Mouse (Mus musculus): ENCODE results near the gene Uts2r. TPM values are rescaled to one million over a fixed set of nuclear protein-coding genes. Genes with fewer than 3 reads are reported as not detected.
A peak's percentile ranks its signal among the peaks of the same experiment; 100 is the strongest.

Gene Uts2r
- polyA plus RNA-seq, 1 experiment from 2014 or later, result not detected

DNA sequence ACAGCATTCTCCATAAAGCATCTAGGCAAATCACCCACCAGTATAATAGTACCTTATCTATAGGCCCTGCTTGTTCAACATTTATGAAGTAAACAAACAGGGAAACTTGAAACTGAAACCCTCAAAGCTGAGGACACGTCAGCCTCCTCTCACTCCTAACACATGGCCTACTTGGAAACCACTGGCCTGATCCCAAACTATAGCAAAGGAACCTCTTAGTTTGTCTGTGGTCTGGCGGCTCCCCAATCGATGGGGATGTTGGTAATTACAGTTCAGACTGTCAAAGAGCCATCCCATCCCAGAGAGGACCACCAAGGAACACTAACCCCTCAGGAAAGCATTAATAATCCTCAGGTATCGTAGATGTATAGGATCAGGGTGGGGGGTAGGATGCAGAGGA lies 39.8 kb downstream of the Uts2r start:
- TF ChIP-seq CTCF (IDR thresholded peaks at IDR 0.05; ENCODE audit: low read depth), result no peak
- WGBS, result 74% methylated on average over 4 of the region's 4 CpGs
- Histone ChIP-seq H3K27me3 (replicated peaks; ENCODE audit: control insufficient read depth, insufficient read depth, low read length) (no peaks in the 10 kb centered on the region), H3K9me3 (ENCODE audit: control insufficient read depth) (no peaks in the 10 kb centered on the region), H3K9ac (ENCODE audit: low read depth, low read length) (no peak overlapping the region), H3K4me2 (replicated peaks; ENCODE audit: low read depth) (no peak overlapping the region), H3K27ac (ENCODE audit: low read depth, low read length) (no peak overlapping the region), H3K36me3 (ENCODE audit: control insufficient read depth, insufficient read depth) (no peaks in the 10 kb centered on the region), H3K4me3 (ENCODE audit: low read depth, low read length) (no peak overlapping the region), H3K4me1 (replicated peaks; ENCODE audit: control insufficient read depth, insufficient read depth, low read length) (no peaks in the 10 kb centered on the region)
- ATAC-seq, result no peak

GRCm38 (mm10) chr11:121200781-121201180 lies 40.7 kb downstream of the Uts2r start:
- ATAC-seq, result no peak
- WGBS, result 91% methylated on average over 6 of the region's 6 CpGs
- Histone ChIP-seq H3K9me3 (ENCODE audit: control insufficient read depth) (no peaks in the 10 kb centered on the region), H3K4me1 (replicated peaks; ENCODE audit: control insufficient read depth, insufficient read depth, low read length) (no peaks in the 10 kb centered on the region), H3K4me2 (replicated peaks; ENCODE audit: low read depth) (no peak overlapping the region), H3K27ac (ENCODE audit: low read depth, low read length) (no peak overlapping the region), H3K36me3 (ENCODE audit: control insufficient read depth, insufficient read depth) (no peaks in the 10 kb centered on the region), H3K4me3 (ENCODE audit: low read depth, low read length) (no peak overlapping the region), H3K27me3 (replicated peaks; ENCODE audit: control insufficient read depth, insufficient read depth, low read length) (no peaks in the 10 kb centered on the region), H3K9ac (ENCODE audit: low read depth, low read length) (no peak overlapping the region)
- TF ChIP-seq CTCF (IDR thresholded peaks at IDR 0.05; ENCODE audit: low read depth), result no peak

DNA sequence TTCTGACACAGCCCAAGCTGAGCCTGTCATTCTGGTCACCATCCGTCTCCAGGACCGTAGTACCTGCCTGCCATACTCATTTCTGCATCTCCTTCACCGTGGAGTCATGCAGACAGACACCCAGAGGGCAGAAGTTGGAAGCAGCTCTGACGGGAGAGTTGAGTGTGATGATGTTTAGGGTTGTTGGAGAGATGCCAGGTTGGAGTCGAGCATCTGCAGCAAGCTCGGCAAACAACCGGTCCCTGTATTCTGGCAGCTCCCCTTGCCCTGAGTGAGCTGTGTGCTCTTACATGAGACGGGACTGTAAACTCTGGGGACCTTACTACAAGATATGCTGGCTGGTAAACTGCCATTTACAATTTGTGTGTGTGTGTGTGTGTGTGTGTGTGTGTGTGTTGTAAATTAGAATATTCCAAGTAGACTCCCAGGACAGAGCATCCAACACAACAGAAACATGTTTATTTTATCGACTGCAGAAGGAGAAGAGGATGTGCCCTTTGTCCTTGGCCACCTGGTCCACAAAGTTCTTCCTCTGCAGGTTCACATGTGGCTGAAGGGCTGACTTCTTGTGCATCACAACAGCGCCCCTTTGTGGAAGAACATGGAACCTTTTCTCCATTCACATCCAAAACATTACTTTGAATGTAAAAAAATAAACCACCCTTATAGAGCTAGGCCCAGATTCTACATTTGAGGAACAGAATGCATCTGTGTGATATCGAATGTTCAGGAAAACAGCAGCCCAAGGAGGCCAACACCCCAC lies 41.5 kb downstream of the Uts2r start:
- no peak overlapping the region for H3K4me2 ChIP-seq (replicated peaks; ENCODE audit: low read depth)

GRCm38 (mm10) chr11:121203859-121204160 lies 43.7 kb downstream of the Uts2r start:
- TF ChIP-seq CTCF (IDR thresholded peaks at IDR 0.05; ENCODE audit: low read depth), result no peak
- ATAC-seq, result no peak
- H3K27me3 ChIP-seq (replicated peaks; ENCODE audit: control insufficient read depth, insufficient read depth, low read length), result no peaks in the 10 kb centered on the region
- 0% methylated on average over 5 of the region's 5 CpGs for whole genome bisulfite sequencing
- H3K9me3 ChIP-seq (ENCODE audit: control insufficient read depth), result no peaks in the 10 kb centered on the region
- H3K9ac ChIP-seq (ENCODE audit: low read depth, low read length), result no peak overlapping the region
- no peak overlapping the region for H3K27ac ChIP-seq (ENCODE audit: low read depth, low read length)
- no peaks in the 10 kb centered on the region for H3K4me1 ChIP-seq (replicated peaks; ENCODE audit: control insufficient read depth, insufficient read depth, low read length)
- peaks cover 13% of the 10 kb centered on the region for H3K36me3 ChIP-seq (ENCODE audit: control insufficient read depth, insufficient read depth)
- H3K4me3 ChIP-seq (ENCODE audit: low read depth, low read length), result peak overlapping the region; percentile 72
- peak overlapping the region; percentile 73 for H3K4me2 ChIP-seq (replicated peaks; ENCODE audit: low read depth)

More for the DNA sequence above, 41.5 kb downstream of the Uts2r start:
- Histone ChIP-seq H3K27ac (ENCODE audit: low read depth, low read length) (no peak overlapping the region), H3K27me3 (replicated peaks; ENCODE audit: control insufficient read depth, insufficient read depth, low read length) (no peaks in the 10 kb centered on the region), H3K9me3 (ENCODE audit: control insufficient read depth) (no peaks in the 10 kb centered on the region), H3K4me3 (ENCODE audit: low read depth, low read length) (no peak overlapping the region), H3K36me3 (ENCODE audit: control insufficient read depth, insufficient read depth) (no peaks in the 10 kb centered on the region), H3K4me1 (replicated peaks; ENCODE audit: control insufficient read depth, insufficient read depth, low read length) (no peaks in the 10 kb centered on the region), H3K9ac (ENCODE audit: low read depth, low read length) (no peak overlapping the region)
- peak; percentile 83 for TF ChIP-seq CTCF (IDR thresholded peaks at IDR 0.05; ENCODE audit: low read depth)
- 41% methylated on average over 11 of the region's 11 CpGs for WGBS
- no peak for ATAC-seq

DNA sequence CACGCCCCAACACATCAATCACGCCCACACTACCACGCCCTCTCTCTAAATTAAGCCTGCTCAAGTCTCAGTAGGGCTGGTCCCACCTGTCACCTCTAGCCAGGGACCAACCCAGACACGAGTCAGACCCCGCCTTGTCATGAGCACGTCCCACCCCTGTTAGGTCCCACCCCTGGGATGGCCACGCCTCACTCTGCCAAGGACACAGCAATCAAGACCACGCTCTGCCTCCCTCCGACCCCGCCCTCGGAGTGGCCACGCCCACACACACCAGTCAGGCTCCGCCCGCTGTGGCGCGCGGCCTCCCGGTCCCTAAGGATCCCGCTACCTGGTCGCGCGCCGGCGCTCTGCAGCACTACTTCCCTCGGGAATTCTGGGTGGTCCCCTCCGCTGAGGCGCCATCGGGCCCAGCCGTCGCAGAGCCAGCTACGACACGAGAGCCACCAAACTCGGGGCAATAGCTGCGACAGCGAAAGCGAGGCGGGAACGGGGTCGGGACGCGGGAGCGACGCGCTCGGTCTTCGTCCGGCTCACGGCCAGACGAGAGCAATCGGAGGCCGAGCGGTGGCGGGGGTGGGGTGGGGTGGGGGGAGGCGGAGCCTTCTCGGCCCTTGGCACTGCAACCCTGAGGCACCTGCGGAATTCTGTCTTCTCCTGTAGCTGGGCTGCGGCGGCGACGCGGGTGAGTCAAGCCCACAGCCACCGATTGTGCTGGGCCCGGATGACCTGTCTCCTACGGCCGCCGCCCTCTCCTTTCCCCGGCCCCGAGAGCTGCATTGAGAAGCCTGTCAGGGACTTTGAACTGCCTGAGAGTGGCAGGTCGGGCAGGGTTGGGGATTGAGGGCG lies 44.3 kb downstream of the Uts2r start, which contains the start of the genes Hexdc and Ogfod3:
Hexdc (plus strand) TSS at position 273 of the 846 bp plus-strand sequence.
Ogfod3 (minus strand) TSS at position 551 of the 846 bp plus-strand sequence.
- ATAC-seq, result peak; percentile 93
- under 1% methylated on average over 70 of the region's 70 CpGs for WGBS
- Histone ChIP-seq H3K4me1 (replicated peaks; ENCODE audit: control insufficient read depth, insufficient read depth, low read length) (no peaks in the 10 kb centered on the region), H3K9me3 (ENCODE audit: control insufficient read depth) (no peaks in the 10 kb centered on the region), H3K4me2 (replicated peaks; ENCODE audit: low read depth) (peak within 1 kb of the TSS; percentile 73), H3K36me3 (ENCODE audit: control insufficient read depth, insufficient read depth) (peaks cover 16% of the 10 kb centered on the region), H3K27me3 (replicated peaks; ENCODE audit: control insufficient read depth, insufficient read depth, low read length) (no peaks in the 10 kb centered on the region), H3K9ac (ENCODE audit: low read depth, low read length) (peak within 1 kb of the TSS; percentile 60), H3K4me3 (ENCODE audit: low read depth, low read length) (peak within 1 kb of the TSS; percentile 72), H3K27ac (ENCODE audit: low read depth, low read length) (peak within 1 kb of the TSS; percentile 89)
- TF ChIP-seq CTCF (IDR thresholded peaks at IDR 0.05; ENCODE audit: low read depth), result no peak

Other genes with a start within 250 kb of the Uts2r start
- gene Ccdc57, start 227.4 kb upstream of the Uts2r start, polyA plus RNA-seq (2015; fragmentation: Nextera tagmentation; extraction: Ambion mirVana), result 1.1 and 1.3 TPM in 2 replicates
- gene Slc16a3, start 211.8 kb upstream of the Uts2r start, polyA plus RNA-seq (2015; fragmentation: Nextera tagmentation; extraction: Ambion mirVana), result 7.2 and 8.0 TPM in 2 replicates
- gene Csnk1d, start 168.9 kb upstream of the Uts2r start, polyA plus RNA-seq (2015; fragmentation: Nextera tagmentation; extraction: Ambion mirVana), result 62.0 and 65.6 TPM in 2 replicates
- gene Cd7, start 120.9 kb upstream of the Uts2r start, polyA plus RNA-seq (2015; fragmentation: Nextera tagmentation; extraction: Ambion mirVana), result 2.2 and 2.3 TPM in 2 replicates
- gene Sectm1b, start 96.7 kb upstream of the Uts2r start, polyA plus RNA-seq (2015; fragmentation: Nextera tagmentation; extraction: Ambion mirVana), result 159 and 166 TPM in 2 replicates
- gene Sectm1a, start 79.1 kb upstream of the Uts2r start, polyA plus RNA-seq (2015; fragmentation: Nextera tagmentation; extraction: Ambion mirVana), result 10.0 and 10.2 TPM in 2 replicates
- gene Tex19.2, start 41.6 kb upstream of the Uts2r start, polyA plus RNA-seq (2015; fragmentation: Nextera tagmentation; extraction: Ambion mirVana), result 0.33 and 0.56 TPM in 2 replicates
- not detected in 2 replicates for gene Tex19.1, start 14.1 kb upstream of the Uts2r start, polyA plus RNA-seq (2015; fragmentation: Nextera tagmentation; extraction: Ambion mirVana)
- gene Hexdc, start 44.2 kb downstream of the Uts2r start, polyA plus RNA-seq (2015; fragmentation: Nextera tagmentation; extraction: Ambion mirVana), result 7.3 and 8.4 TPM in 2 replicates
- 33.7 and 34.8 TPM in 2 replicates for gene Ogfod3, start 44.4 kb downstream of the Uts2r start, polyA plus RNA-seq (2015; fragmentation: Nextera tagmentation; extraction: Ambion mirVana)
- 21.0 and 23.2 TPM in 2 replicates for gene Cybc1, start 69.1 kb downstream of the Uts2r start, polyA plus RNA-seq (2015; fragmentation: Nextera tagmentation; extraction: Ambion mirVana)
- 13.5 and 13.9 TPM in 2 replicates for gene Narf, start 77.0 kb downstream of the Uts2r start, polyA plus RNA-seq (2015; fragmentation: Nextera tagmentation; extraction: Ambion mirVana)
- 3.7 TPM in 2 replicates for gene Foxk2, start 99.7 kb downstream of the Uts2r start, polyA plus RNA-seq (2015; fragmentation: Nextera tagmentation; extraction: Ambion mirVana)
- 47.0 and 47.9 TPM in 2 replicates for gene Wdr45b, start 194.2 kb downstream of the Uts2r start, polyA plus RNA-seq (2015; fragmentation: Nextera tagmentation; extraction: Ambion mirVana)
- 2.2 and 3.4 TPM in 2 replicates for gene Rab40b, start 228.0 kb downstream of the Uts2r start, polyA plus RNA-seq (2015; fragmentation: Nextera tagmentation; extraction: Ambion mirVana)

Data from intestine, postnatal 0 days (tissue).